Mouse (Mus musculus) forebrain, postnatal 0 days (tissue): ENCODE measurements around the gene Nhp2. TPM values are rescaled to one million over a fixed set of nuclear protein-coding genes. Genes with fewer than 3 reads are reported as not detected.

ENCODE experiments used
- ATAC-seq: fragments of 200-750 bp; cut with Nextera tagmentation; 2 replicates; pipeline ENCODE4 v1.8.0; 2017; ENCODE audit warnings: mild to moderate bottlenecking, moderate library complexity
- DNase-seq: peaks from one replicate; pipeline ENCODE4 v3.0.0-alpha.2; 2015
- H3K27ac ChIP-seq: fragments of 300-500 bp; sonication (generic); 2 replicates; pipeline ENCODE4 v1.5.1; 2014; ENCODE audit warnings: low read depth, mild to moderate bottlenecking, antibody characterized with exemption, low read length, moderate library complexity, mixed read lengths
- H3K27me3 ChIP-seq: fragments of 300-500 bp; sonication (generic); 2 replicates; pipeline ENCODE4 v1.6.1; 2014; ENCODE audit warnings: mild to moderate bottlenecking, low read length, mixed read lengths; ENCODE audit not compliant: insufficient read depth
- H3K36me3 ChIP-seq: fragments of 300-500 bp; sonication (generic); 2 replicates; pipeline ENCODE4 v1.6.1; 2014; ENCODE audit warnings: mild to moderate bottlenecking, moderate library complexity; ENCODE audit not compliant: insufficient read depth
- H3K4me1 ChIP-seq: fragments of 300-500 bp; sonication (generic); 2 replicates; pipeline ENCODE4 v1.6.1; 2014; ENCODE audit warnings: antibody characterized with exemption; ENCODE audit not compliant: insufficient read depth
- H3K4me2 ChIP-seq: fragments of 300-500 bp; sonication (generic); 2 replicates; pipeline ENCODE4 v1.6.1; 2014; ENCODE audit warnings: low read depth, mild to moderate bottlenecking, moderate library complexity
- H3K4me3 ChIP-seq: fragments of 300-500 bp; sonication (generic); 2 replicates; pipeline ENCODE4 v1.5.1; 2014; ENCODE audit warnings: low read depth, low read length, mixed read lengths
- H3K9ac ChIP-seq: fragments of 300-500 bp; sonication (generic); 2 replicates; pipeline ENCODE4 v1.6.1; 2014; ENCODE audit warnings: mild to moderate bottlenecking
- H3K9me3 ChIP-seq: fragments of 300-500 bp; sonication (generic); 2 replicates; pipeline ENCODE4 v1.6.1; 2016; ENCODE audit warnings: low read length
- CTCF ChIP-seq: sonication (generic); IDR thresholded peaks from 2 replicates; pipeline ENCODE4 v1.5.1; 2016; ENCODE audit warnings: antibody characterized with exemption, control low read depth, low read depth
- WGBS: fragments of 180-500 bp; shearing (Covaris S2); extraction: QIAGEN DNeasy Blood & Tissue Kit; methylation state at CpG from one replicate; pipeline ENCODE4 v1.1.7; 2014; 5-methylcytosine and 5-hydroxymethylcytosine counted together
- polyA plus RNA-seq: library from polyadenylated mRNA; unstranded; fragments of >200 nt; fragmentation: Nextera tagmentation; extraction: Ambion mirVana; gene quantifications from 2 replicates; pipeline ENCODE4 v1.2.1, GENCODE M21; 2015
- total RNA-seq: library from RNA; depleted of rRNA; stranded (reverse); fragments of >200 nt; gene quantifications from 2 replicates; pipeline ENCODE4 v1.2.3, GENCODE M21; 2014

The Nhp2 gene
- total and polyA plus RNA-seq, 2 experiments from 2014 or later = 66.5 to 118 TPM

DNA sequence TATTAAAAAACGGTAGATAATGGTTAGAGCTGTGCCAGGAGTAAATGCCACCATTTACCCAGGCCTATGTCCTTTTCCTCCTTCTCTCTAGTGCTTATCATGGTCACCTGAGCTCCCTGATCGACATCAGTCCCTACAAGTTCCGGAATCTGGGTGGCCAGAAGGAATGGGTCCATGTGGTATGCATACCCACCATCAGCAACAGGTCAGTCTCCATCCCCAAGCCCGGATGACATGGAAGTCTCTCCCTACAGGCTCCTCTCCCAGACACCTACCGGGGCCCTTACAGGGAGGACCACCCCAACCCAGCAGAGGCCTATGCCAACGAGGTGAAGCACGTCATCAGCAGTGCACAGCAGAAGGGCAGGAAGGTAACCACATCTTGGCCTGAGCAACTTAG is 27.6 kb upstream of the Nhp2 start:
- WGBS = 91% methylated on average over 7 of the region's 7 CpGs
- Histone ChIP-seq H3K9me3 (no peaks in the 10 kb centered on the region), H3K27me3 (no peaks in the 10 kb centered on the region), H3K4me2 (no peak overlapping the region), H3K4me3 (no peak overlapping the region), H3K9ac (no peak overlapping the region), H3K36me3 (peaks cover 84% of the 10 kb centered on the region), H3K4me1 (no peaks in the 10 kb centered on the region), H3K27ac (no peak overlapping the region)
- no peak for TF ChIP-seq CTCF
- DNase-seq (no peak), ATAC-seq (no peak)

DNA sequence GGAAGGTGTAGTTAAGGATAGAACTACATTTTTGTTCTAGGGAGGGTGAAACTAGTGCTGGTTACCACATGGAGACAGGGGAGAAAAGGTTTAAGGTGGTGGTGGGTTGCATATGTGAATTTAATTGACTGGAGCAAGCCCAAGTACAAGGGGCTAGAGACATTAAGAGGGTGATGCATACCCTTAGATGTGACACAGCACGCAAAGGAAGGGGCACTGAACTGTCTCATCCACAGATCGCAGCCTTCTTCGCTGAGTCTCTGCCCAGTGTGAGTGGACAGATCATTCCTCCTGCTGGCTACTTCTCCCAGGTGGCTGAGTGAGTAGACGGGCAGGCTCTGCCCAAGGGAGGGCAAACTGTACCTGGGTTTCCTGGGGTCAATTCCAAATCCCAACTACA is 26.2 kb upstream of the Nhp2 start:
- Histone ChIP-seq H3K36me3 (peaks cover 84% of the 10 kb centered on the region), H3K27me3 (no peaks in the 10 kb centered on the region), H3K27ac (no peak overlapping the region), H3K9ac (no peak overlapping the region), H3K4me2 (no peak overlapping the region), H3K4me1 (no peaks in the 10 kb centered on the region), H3K4me3 (no peak overlapping the region), H3K9me3 (no peaks in the 10 kb centered on the region)
- DNase-seq (no peak), ATAC-seq (no peak)
- no peak for TF ChIP-seq CTCF
- 91% methylated on average over 4 of the region's 4 CpGs for WGBS

DNA sequence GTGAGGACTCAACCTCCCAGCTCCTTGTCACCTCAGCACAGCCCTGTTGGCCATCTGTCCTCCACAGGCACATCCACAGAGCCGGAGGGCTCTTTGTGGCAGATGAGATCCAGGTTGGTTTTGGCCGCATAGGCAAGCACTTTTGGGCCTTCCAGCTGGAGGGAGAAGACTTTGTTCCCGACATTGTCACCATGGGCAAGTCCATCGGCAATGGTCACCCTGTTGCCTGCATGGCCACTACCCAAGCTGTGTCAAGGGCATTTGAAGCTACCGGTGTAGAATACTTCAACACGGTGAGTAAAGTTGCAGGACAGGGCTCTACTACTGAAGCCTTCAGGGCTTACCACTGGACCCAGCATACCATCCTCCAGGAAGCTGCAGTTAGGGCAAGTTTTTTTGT is 25.7 kb upstream of the Nhp2 start:
- Histone ChIP-seq H3K27me3 (no peaks in the 10 kb centered on the region), H3K4me1 (no peaks in the 10 kb centered on the region), H3K36me3 (peaks cover 85% of the 10 kb centered on the region), H3K27ac (no peak overlapping the region), H3K9ac (no peak overlapping the region), H3K4me2 (no peak overlapping the region), H3K9me3 (no peaks in the 10 kb centered on the region), H3K4me3 (no peak overlapping the region)
- no peak for DNase-seq
- no peak for TF ChIP-seq CTCF
- 92% methylated on average over 6 of the region's 6 CpGs for WGBS
- ATAC-seq = no peak

DNA sequence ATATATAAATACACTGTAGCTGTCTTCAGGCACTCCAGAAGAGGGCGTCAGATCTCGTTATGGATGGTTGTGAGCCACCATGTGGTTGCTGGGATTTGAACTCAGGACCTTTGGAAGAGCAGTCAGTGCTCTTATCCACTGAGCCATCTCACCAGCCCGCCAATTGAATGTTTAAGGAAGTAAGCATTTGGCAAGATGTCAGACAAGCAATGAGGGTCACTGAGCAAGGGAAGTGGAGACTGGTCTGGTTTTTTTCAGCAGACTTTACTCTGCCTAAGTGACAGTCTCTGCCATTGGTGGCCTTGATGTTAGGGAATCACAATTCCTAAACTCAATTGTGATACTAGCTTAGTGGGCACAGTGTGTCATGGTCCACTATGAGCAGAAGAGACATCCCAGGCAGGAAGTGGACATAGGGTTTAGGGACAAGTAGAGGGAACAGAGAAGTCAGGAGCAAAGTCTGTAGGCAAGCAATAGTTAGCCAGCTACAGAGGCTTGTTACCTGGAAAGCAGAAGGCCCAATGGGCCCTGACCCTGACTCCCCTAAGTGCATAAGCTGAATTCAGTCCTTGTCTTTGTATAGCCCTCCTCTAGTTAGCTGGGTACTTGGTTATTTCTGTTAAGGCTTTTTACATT is 24.7 kb upstream of the Nhp2 start:
- Histone ChIP-seq H3K9ac (no peak overlapping the region), H3K27me3 (no peaks in the 10 kb centered on the region), H3K9me3 (no peaks in the 10 kb centered on the region), H3K4me3 (no peak overlapping the region), H3K4me1 (no peaks in the 10 kb centered on the region), H3K27ac (no peak overlapping the region), H3K36me3 (peaks cover 92% of the 10 kb centered on the region), H3K4me2 (no peak overlapping the region)
- 71% methylated on average over 3 of the region's 3 CpGs for WGBS
- ATAC-seq (no peak), DNase-seq (no peak)
- TF ChIP-seq CTCF = no peak

DNA sequence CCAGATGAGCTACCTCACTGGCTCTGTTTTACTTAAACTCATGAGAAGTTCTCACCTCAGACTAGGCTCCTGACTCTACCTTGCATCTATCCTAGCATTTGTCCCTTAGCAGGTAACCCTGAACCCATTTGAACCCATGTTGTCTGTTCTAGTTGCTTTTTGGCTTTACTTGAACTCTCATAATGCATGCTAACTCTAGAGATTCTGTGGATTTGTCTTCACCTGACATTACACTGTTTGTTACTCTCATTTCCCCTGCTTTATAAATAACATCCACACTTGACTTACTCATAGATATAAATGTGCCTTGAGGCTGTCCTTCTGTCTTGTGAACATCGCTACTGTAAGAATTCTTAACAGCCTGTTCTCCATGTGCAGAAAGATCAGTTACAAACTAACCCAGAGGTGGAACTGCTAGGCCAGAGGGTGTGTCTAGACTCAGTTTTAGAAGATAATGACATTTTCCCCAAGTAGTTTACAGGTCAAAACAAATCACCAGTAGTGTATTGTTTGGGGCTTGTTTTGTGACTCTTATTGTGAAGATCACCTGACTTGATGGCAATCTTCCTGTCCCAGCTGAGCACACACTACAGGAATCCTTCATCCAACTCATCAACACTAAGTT is 24.0 kb upstream of the Nhp2 start:
- TF ChIP-seq CTCF = no peak
- H3K9me3 ChIP-seq = no peaks in the 10 kb centered on the region
- WGBS = 87% methylated on average over 1 of the region's 1 CpGs
- DNase-seq = no peak
- no peak overlapping the region for H3K4me3 ChIP-seq
- no peaks in the 10 kb centered on the region for H3K27me3 ChIP-seq
- H3K4me2 ChIP-seq = no peak overlapping the region
- no peak for ATAC-seq
- H3K27ac ChIP-seq = no peak overlapping the region
- H3K36me3 ChIP-seq = peaks cover 93% of the 10 kb centered on the region
- H3K9ac ChIP-seq = no peak overlapping the region
- H3K4me1 ChIP-seq = no peaks in the 10 kb centered on the region

DNA sequence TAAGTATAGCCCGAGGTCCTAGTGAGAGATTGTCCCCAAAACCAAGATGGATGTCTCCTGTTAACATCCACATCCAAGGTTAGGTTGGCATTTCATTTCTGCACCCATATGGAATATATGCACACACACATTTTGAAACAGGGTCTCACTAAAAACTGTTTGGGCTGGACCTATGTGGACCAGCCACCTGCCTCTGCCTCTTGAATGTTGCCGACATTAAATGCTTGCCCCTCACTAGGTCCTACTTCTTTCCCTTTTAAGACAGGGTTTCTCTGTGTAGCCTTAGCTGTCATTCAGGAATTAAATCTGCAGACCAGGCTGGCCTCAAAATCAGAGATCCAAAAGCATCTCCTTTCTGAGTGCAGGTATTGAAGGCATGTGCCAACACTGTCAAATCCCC is 22.0 kb upstream of the Nhp2 start:
- Histone ChIP-seq H3K4me3 (no peak overlapping the region), H3K4me2 (no peak overlapping the region), H3K27ac (no peak overlapping the region), H3K27me3 (no peaks in the 10 kb centered on the region), H3K9ac (no peak overlapping the region), H3K9me3 (no peaks in the 10 kb centered on the region), H3K4me1 (no peaks in the 10 kb centered on the region), H3K36me3 (peaks cover 96% of the 10 kb centered on the region)
- TF ChIP-seq CTCF = no peak
- 84% methylated on average over 2 of the region's 2 CpGs for WGBS
- ATAC-seq (no peak), DNase-seq (no peak)

DNA sequence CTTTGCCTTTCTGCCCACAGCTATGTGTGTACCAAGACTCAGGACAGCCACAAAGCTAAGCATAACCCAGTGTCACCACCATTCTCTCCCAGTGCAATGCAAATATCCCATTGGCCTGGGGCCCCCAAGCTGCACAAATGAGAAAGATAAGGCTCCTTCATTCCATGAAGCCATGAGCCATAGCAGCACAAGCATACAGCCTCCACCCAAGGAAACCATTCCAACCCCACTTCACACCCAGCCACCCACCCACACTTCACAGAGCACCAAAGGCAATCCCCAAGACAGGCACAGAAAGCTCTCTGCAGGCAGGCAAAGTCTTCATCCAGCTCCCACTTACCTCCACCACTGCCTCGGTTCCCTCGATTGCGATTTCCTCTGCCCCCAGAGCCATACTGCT is 17.3 kb upstream of the Nhp2 start:
- H3K4me3 ChIP-seq = no peak overlapping the region
- 0 out of 2 replicates have a peak, but pooled peaks cover 10% of the 10 kb centered on the region for H3K4me1 ChIP-seq
- DNase-seq (no peak), ATAC-seq (no peak)
- no peak overlapping the region for H3K4me2 ChIP-seq
- WGBS = 97% methylated on average over 3 of the region's 3 CpGs
- TF ChIP-seq CTCF = no peak
- H3K27ac ChIP-seq = no peak overlapping the region
- H3K9ac ChIP-seq = no peak overlapping the region
- H3K9me3 ChIP-seq = no peaks in the 10 kb centered on the region
- H3K27me3 ChIP-seq = no peaks in the 10 kb centered on the region
- H3K36me3 ChIP-seq = peaks cover 75% of the 10 kb centered on the region
